Mouse (Mus musculus) intestine, embryonic 14.5 days (tissue): ENCODE results near the gene 1700016C15Rik. TPM values are rescaled to one million over a fixed set of nuclear protein-coding genes. Genes with fewer than 3 reads are reported as not detected.

Experiments
- ATAC-seq: fragments of 200-750 bp; cut with Nextera tagmentation; replicated peaks from 2 replicates; pipeline ENCODE4 v1.8.0; 2017; ENCODE audit warnings: low read depth, moderate number of reproducible peaks, moderate TSS enrichment, moderate library complexity; ENCODE audit not compliant: low FRiP score, low TSS enrichment
- DNase-seq: peaks from one replicate; pipeline ENCODE4 v3.0.0-alpha.2; 2018; ENCODE audit warnings: low spot score
- H3K27ac ChIP-seq: fragments of 300-500 bp; sonication (generic); 2 replicates; pipeline ENCODE4 v1.5.1; 2014; ENCODE audit warnings: low read depth, mild to moderate bottlenecking, control low read depth
- H3K27me3 ChIP-seq: fragments of 300-500 bp; sonication (generic); replicated peaks from 2 replicates; pipeline ENCODE4 v1.6.1; 2014; ENCODE audit warnings: low read length, control low read depth; ENCODE audit not compliant: control insufficient read depth, insufficient read depth
- H3K36me3 ChIP-seq: fragments of 300-500 bp; sonication (generic); 2 replicates; pipeline ENCODE4 v1.6.1; 2014; ENCODE audit warnings: low read length, control low read depth; ENCODE audit not compliant: control insufficient read depth, insufficient read depth
- H3K4me1 ChIP-seq: fragments of 300-500 bp; sonication (generic); replicated peaks from 2 replicates; pipeline ENCODE4 v1.6.1; 2014; ENCODE audit warnings: low read length, control low read depth, mixed read lengths; ENCODE audit not compliant: control insufficient read depth, insufficient read depth
- H3K4me2 ChIP-seq: fragments of 300-500 bp; sonication (generic); 2 replicates; pipeline ENCODE4 v1.6.1; 2014; ENCODE audit warnings: low read length
- H3K4me3 ChIP-seq: fragments of 300-500 bp; sonication (generic); 2 replicates; pipeline ENCODE4 v1.5.1; 2014; ENCODE audit warnings: low read depth, low read length, control low read depth, mixed read lengths
- H3K9ac ChIP-seq: fragments of 300-500 bp; sonication (generic); 2 replicates; pipeline ENCODE4 v1.6.1; 2014; ENCODE audit warnings: mild to moderate bottlenecking, low read length
- H3K9me3 ChIP-seq: fragments of 300-500 bp; sonication (generic); 2 replicates; pipeline ENCODE4 v1.6.1; 2016; ENCODE audit warnings: low read length, control low read depth; ENCODE audit not compliant: control insufficient read depth
- WGBS: fragments of 180-500 bp; shearing (Covaris S2); extraction: QIAGEN DNeasy Blood & Tissue Kit; methylation state at CpG from one replicate; pipeline ENCODE4 v1.1.7; 2014; 5-methylcytosine and 5-hydroxymethylcytosine counted together
- polyA plus RNA-seq: library from polyadenylated mRNA; unstranded; fragments of >200 nt; fragmentation: Nextera tagmentation; extraction: Ambion mirVana; gene quantifications from 2 replicates; pipeline ENCODE4 v1.2.1, GENCODE M21; 2014

1700016C15Rik gene
- polyA plus RNA-seq, 1 experiment from 2014 or later = not detected

DNA sequence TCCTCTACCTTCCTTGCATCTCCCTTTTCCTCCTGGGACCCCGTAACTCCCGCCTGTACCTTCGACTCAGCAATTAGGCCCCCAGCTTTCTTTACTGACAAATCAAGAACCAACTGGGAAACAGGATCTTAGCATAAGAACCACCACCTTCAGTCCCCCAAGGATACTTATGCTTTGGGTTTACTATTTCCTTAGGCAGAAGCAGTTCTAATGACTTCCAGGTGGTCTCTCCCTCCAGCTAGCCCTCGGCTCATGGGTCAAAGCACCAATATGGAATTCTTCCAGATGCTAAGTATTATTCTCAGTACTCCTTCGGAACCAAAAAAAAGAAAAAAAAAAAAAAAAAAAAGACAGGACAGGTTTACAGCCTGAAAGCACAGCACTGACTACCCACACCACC, 27.6 kb downstream of the 1700016C15Rik start:
- Histone ChIP-seq H3K36me3 (0 out of 2 replicates have a peak, but pooled peaks cover 5% of the 10 kb centered on the region), H3K4me3 (no peak overlapping the region), H3K27ac (no peak overlapping the region), H3K27me3 (no peaks in the 10 kb centered on the region), H3K9ac (no peak overlapping the region), H3K4me2 (no peak overlapping the region), H3K9me3 (no peaks in the 10 kb centered on the region), H3K4me1 (no peaks in the 10 kb centered on the region)
- ATAC-seq = no peak
- 89% methylated on average over 5 of the region's 5 CpGs for WGBS
- no peak for DNase-seq

GRCm38 (mm10) chr1:177768931-177769330, 39.3 kb downstream of the 1700016C15Rik start:
- Histone ChIP-seq H3K36me3 (peaks cover 72% of the 10 kb centered on the region), H3K4me3 (no peak overlapping the region)

DNA sequence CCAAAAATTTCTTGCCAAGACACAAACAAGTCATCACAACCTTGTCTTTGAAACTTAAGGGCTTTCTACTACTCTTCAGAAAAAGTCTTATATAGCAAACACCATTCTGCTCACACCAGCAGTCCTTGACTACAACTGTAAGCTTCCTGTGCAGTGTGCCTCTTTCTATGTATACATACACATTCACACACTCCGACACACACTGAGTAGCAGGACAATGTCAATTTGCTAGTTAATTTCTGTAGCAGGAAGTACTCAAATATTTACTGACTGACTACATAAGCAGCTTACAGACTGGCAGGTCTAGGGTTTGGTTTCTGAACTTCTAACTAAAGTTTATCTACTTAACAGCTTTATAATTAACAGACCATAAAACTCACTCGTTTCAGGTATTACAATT, 47.8 kb downstream of the 1700016C15Rik start:
- Histone ChIP-seq H3K36me3 (peaks cover 71% of the 10 kb centered on the region), H3K4me2 (no peak overlapping the region), H3K27me3 (no peaks in the 10 kb centered on the region), H3K9ac (no peak overlapping the region), H3K4me1 (no peaks in the 10 kb centered on the region), H3K9me3 (no peaks in the 10 kb centered on the region), H3K27ac (no peak overlapping the region), H3K4me3 (no peak overlapping the region)
- 53% methylated on average over 2 of the region's 2 CpGs for WGBS
- ATAC-seq (no peak), DNase-seq (no peak)

More at GRCm38 (mm10) chr1:177768931-177769330, 39.3 kb downstream of the 1700016C15Rik start:
- Histone ChIP-seq H3K4me1 (no peaks in the 10 kb centered on the region), H3K4me2 (no peak overlapping the region), H3K9ac (no peak overlapping the region), H3K27ac (no peak overlapping the region), H3K27me3 (no peaks in the 10 kb centered on the region), H3K9me3 (no peaks in the 10 kb centered on the region)
- DNase-seq (no peak), ATAC-seq (no peak)

- 0 out of 2 replicates have a peak, but pooled peaks cover 5% of the 10 kb centered on the region for H3K9me3 ChIP-seq
- ATAC-seq (no peak), DNase-seq (no peak)
- 85% methylated on average over 3 of the region's 3 CpGs for WGBS
- H3K27ac ChIP-seq = no peak overlapping the region
- H3K36me3 ChIP-seq = no peaks in the 10 kb centered on the region
- no peak overlapping the region for H3K4me3 ChIP-seq
- H3K27me3 ChIP-seq = no peaks in the 10 kb centered on the region
- H3K9ac ChIP-seq = no peak overlapping the region
- peaks cover 19% of the 10 kb centered on the region for H3K4me1 ChIP-seq
- H3K4me2 ChIP-seq = no peak overlapping the region
Observed at GRCm38 (mm10) chr1:177792835-177793234, 63.2 kb downstream of the 1700016C15Rik start.

DNA sequence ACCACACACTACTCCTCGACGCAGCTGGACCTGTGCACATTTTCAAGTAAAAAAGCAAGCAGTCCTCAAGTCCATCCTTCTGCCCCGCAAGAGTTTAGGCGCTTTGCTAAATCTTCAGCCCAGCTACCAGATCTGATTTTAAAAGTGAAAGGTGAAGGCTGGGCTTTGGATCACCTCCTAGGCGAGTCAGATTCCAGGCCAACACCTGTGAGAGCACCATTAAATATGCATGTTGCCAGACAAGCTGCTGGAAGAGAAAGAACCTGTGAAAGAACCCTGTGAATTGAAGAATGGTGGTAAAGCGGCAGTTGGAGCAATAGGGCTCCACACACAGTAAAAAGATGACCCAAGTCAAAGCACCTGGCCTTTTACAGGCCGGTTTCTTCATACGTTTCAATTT, 65.3 kb downstream of the 1700016C15Rik start:
- H3K9ac ChIP-seq = peak overlapping the region; percentile 89
- peaks cover 19% of the 10 kb centered on the region for H3K4me1 ChIP-seq
- H3K4me2 ChIP-seq = peak overlapping the region; percentile 88
- DNase-seq (peak; percentile 68), ATAC-seq (no peak)
- H3K4me3 ChIP-seq = peak overlapping the region; percentile 72
- WGBS = 8% methylated on average over 8 of the region's 8 CpGs
- H3K9me3 ChIP-seq = no peaks in the 10 kb centered on the region
- H3K27ac ChIP-seq = no peak overlapping the region
- H3K27me3 ChIP-seq = no peaks in the 10 kb centered on the region
- no peaks in the 10 kb centered on the region for H3K36me3 ChIP-seq

DNA sequence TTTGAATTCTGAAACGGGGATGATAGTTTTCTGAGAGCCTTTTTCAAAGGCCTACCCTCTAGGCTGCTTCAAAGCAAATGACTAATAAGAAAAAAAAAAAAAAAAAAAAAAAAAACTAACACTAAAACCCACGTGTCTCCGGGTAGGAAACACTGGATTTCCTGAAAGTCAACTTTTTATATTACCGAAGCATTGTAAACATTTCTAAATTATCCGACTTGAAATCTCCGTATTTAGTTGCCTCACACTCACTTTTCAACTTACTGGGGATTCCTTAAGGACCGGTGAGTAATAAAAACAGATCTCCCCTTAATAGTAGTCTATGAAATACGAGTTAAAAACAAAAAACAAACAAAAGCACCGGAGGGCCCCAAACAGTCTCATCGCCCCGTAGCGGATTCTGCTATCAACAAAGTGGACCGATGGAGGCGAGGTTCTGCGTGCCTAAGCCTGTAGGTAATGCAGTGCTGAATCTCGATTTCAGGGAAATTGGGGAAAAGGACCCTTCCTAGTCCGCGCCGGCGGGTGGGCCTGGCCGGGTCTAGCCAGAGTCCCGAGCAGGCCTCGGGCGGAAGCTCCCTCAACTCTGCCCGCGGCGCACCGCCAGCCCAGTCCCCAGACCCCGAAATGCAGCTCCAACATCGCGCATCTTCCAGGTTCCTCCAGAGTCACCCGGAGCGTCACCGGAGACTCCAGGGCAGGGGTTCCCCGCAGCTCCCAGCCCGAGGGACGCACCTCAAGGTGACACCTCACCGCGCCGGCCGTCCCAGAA, 66.0 kb downstream of the 1700016C15Rik start:
- Histone ChIP-seq H3K4me2 (peak overlapping the region; percentile 88), H3K9ac (peak overlapping the region; percentile 89), H3K27ac (peak overlapping the region; percentile 92), H3K9me3 (no peaks in the 10 kb centered on the region), H3K27me3 (no peaks in the 10 kb centered on the region), H3K4me3 (peak overlapping the region; percentile 72), H3K36me3 (no peaks in the 10 kb centered on the region), H3K4me1 (peaks cover 19% of the 10 kb centered on the region)
- ATAC-seq (peak; percentile 54), DNase-seq (peak; percentile 89)
- under 1% methylated on average over 41 of the region's 41 CpGs for WGBS

GRCm38 (mm10) chr1:177796193-177796939, 66.8 kb downstream of the 1700016C15Rik start, which contains the start of gene Adss:
Gene Adss (minus strand): TSS chr1:177796511.
- WGBS = under 1% methylated on average over 50 of the region's 64 CpGs

DNA sequence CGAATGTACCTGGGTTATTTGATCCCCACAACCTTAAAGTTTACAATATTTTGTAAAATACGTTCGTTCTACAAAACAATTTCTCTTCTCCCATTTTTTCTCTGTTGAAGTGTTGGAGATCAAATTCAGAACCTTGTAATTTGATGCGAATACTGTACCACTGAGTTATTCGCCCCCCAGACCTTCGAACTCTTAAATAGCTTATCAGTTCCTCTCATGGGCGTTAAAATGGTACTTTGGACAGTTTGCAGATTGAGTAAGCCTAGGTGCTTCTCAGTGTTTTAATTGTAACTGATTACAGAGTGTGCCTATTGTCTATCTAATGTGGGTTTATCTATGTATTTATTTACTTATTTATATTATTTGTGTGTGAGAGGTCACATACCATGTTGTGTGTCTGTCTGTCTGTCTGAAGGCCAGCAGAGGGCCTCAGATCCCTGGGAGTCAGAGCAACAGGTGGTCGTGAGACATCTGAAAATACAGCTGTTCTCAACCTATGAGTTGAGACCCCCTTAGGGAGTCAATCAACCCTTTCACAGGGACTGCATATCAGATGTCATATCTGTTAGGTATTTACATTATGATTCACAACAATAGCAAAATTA, 67.6 kb downstream of the 1700016C15Rik start:
- no peak for DNase-seq
- ATAC-seq = no peak
- 72% methylated on average over 8 of the region's 8 CpGs for WGBS

More at GRCm38 (mm10) chr1:177796193-177796939, 66.8 kb downstream of the 1700016C15Rik start, which contains the start of gene Adss:
- Histone ChIP-seq H3K9ac (peak within 1 kb of the TSS; percentile 89), H3K27me3 (no peaks in the 10 kb centered on the region), H3K36me3 (no peaks in the 10 kb centered on the region), H3K9me3 (no peaks in the 10 kb centered on the region), H3K4me1 (peaks cover 19% of the 10 kb centered on the region), H3K4me3 (peak within 1 kb of the TSS; percentile 72), H3K4me2 (peak within 1 kb of the TSS; percentile 88), H3K27ac (peak within 1 kb of the TSS; percentile 92)
- DNase-seq (peak; percentile 97), ATAC-seq (peak; percentile 100)

More for the DNA sequence above, 67.6 kb downstream of the 1700016C15Rik start:
- Histone ChIP-seq H3K27me3 (no peaks in the 10 kb centered on the region), H3K27ac (no peak overlapping the region), H3K4me3 (0 out of 2 replicates have a peak overlapping the region, but pooled peaks have one; percentile 72), H3K9ac (no peak overlapping the region), H3K4me2 (peak overlapping the region; percentile 32), H3K9me3 (no peaks in the 10 kb centered on the region), H3K36me3 (no peaks in the 10 kb centered on the region), H3K4me1 (peaks cover 15% of the 10 kb centered on the region)
